Mouse (Mus musculus): Measurements from ENCODE around the gene Tspoap1. TPM values are rescaled to one million over a fixed set of nuclear protein-coding genes. Genes with fewer than 3 reads are reported as not detected.

Gene Tspoap1
- polyA plus RNA-seq (2016; fragmentation: Nextera tagmentation; extraction: Ambion mirVana): 8.2 and 14.7 TPM in 2 replicates

- Histone ChIP-seq H3K9me3 (replicated peaks) (no peaks in the 10 kb centered on the region), H3K36me3 (no peaks in the 10 kb centered on the region), H3K27ac (replicated peaks) (peak within 1 kb of the TSS; percentile 68), H3K27me3 (ENCODE audit: low read depth, poor library complexity, severe bottlenecking) (peaks cover 66% of the 10 kb centered on the region), H3K4me3 (peak within 1 kb of the TSS; percentile 78), H3K4me1 (peaks cover 48% of the 10 kb centered on the region)
- peak; percentile 70 for DNase-seq (ENCODE audit: low spot score)
- 6% methylated on average over 23 of the region's 23 CpGs for WGBS
Measured at GRCm38 (mm10) chr11:87760301-87761081, at the start of gene Tspoap1. Gene Tspoap1, plus strand, starts transcription at chr11:87760541.

GRCm38 (mm10) chr11:87712188-87712587, 48.2 kb upstream of the Tspoap1 start:
- Histone ChIP-seq H3K27ac (replicated peaks) (no peak overlapping the region), H3K36me3 (no peaks in the 10 kb centered on the region), H3K4me1 (peaks cover 28% of the 10 kb centered on the region), H3K4me3 (no peak overlapping the region), H3K27me3 (ENCODE audit: low read depth, poor library complexity, severe bottlenecking) (peaks cover 44% of the 10 kb centered on the region), H3K9me3 (replicated peaks) (no peaks in the 10 kb centered on the region)
- DNase-seq (ENCODE audit: low spot score): no peak
- 85% methylated on average over 4 of the region's 4 CpGs for WGBS

GRCm38 (mm10) chr11:87715999-87716398, 44.3 kb upstream of the Tspoap1 start:
- DNase-seq (ENCODE audit: low spot score): no peak
- 89% methylated on average over 4 of the region's 4 CpGs for WGBS
- Histone ChIP-seq H3K27ac (replicated peaks) (no peak overlapping the region), H3K4me3 (no peak overlapping the region), H3K4me1 (peaks cover 7% of the 10 kb centered on the region), H3K27me3 (ENCODE audit: low read depth, poor library complexity, severe bottlenecking) (peaks cover 7% of the 10 kb centered on the region), H3K36me3 (no peaks in the 10 kb centered on the region), H3K9me3 (replicated peaks) (no peaks in the 10 kb centered on the region)

GRCm38 (mm10) chr11:87719526-87719925, 40.8 kb upstream of the Tspoap1 start:
- WGBS: 67% methylated on average over 7 of the region's 7 CpGs
- no peak overlapping the region for H3K4me3 ChIP-seq
- H3K36me3 ChIP-seq: no peaks in the 10 kb centered on the region
- peaks cover 7% of the 10 kb centered on the region for H3K4me1 ChIP-seq
- no peak for DNase-seq (ENCODE audit: low spot score)
- no peaks in the 10 kb centered on the region for H3K27me3 ChIP-seq (ENCODE audit: low read depth, poor library complexity, severe bottlenecking)
- H3K9me3 ChIP-seq (replicated peaks): no peaks in the 10 kb centered on the region
- H3K27ac ChIP-seq (replicated peaks): peak overlapping the region; percentile 29

GRCm38 (mm10) chr11:87720324-87720723, 40.0 kb upstream of the Tspoap1 start:
- H3K36me3 ChIP-seq: no peaks in the 10 kb centered on the region
- no peaks in the 10 kb centered on the region for H3K27me3 ChIP-seq (ENCODE audit: low read depth, poor library complexity, severe bottlenecking)
- no peak overlapping the region for H3K27ac ChIP-seq (replicated peaks)
- H3K4me1 ChIP-seq: peaks cover 13% of the 10 kb centered on the region
- no peak for DNase-seq (ENCODE audit: low spot score)
- H3K9me3 ChIP-seq (replicated peaks): no peaks in the 10 kb centered on the region
- H3K4me3 ChIP-seq: no peak overlapping the region
- 52% methylated on average over 9 of the region's 9 CpGs for WGBS

- no peak for DNase-seq (ENCODE audit: low spot score)
- Histone ChIP-seq H3K9me3 (replicated peaks) (no peaks in the 10 kb centered on the region), H3K27me3 (ENCODE audit: low read depth, poor library complexity, severe bottlenecking) (no peaks in the 10 kb centered on the region), H3K4me1 (peaks cover 18% of the 10 kb centered on the region), H3K27ac (replicated peaks) (no peak overlapping the region), H3K4me3 (no peak overlapping the region), H3K36me3 (no peaks in the 10 kb centered on the region)
- 78% methylated on average over 9 of the region's 9 CpGs for WGBS
Measured at GRCm38 (mm10) chr11:87720839-87721238, 39.5 kb upstream of the Tspoap1 start.

GRCm38 (mm10) chr11:87722168-87722567, 38.2 kb upstream of the Tspoap1 start:
- WGBS: 84% methylated on average over 3 of the region's 3 CpGs
- no peaks in the 10 kb centered on the region for H3K36me3 ChIP-seq
- no peaks in the 10 kb centered on the region for H3K9me3 ChIP-seq (replicated peaks)
- H3K27ac ChIP-seq (replicated peaks): no peak overlapping the region
- no peak for DNase-seq (ENCODE audit: low spot score)
- no peaks in the 10 kb centered on the region for H3K27me3 ChIP-seq (ENCODE audit: low read depth, poor library complexity, severe bottlenecking)
- no peak overlapping the region for H3K4me3 ChIP-seq
- H3K4me1 ChIP-seq: peaks cover 31% of the 10 kb centered on the region

GRCm38 (mm10) chr11:87722891-87723290, 37.5 kb upstream of the Tspoap1 start:
- DNase-seq (ENCODE audit: low spot score): no peak
- no peak overlapping the region for H3K4me3 ChIP-seq
- no peak overlapping the region for H3K27ac ChIP-seq (replicated peaks)
- H3K36me3 ChIP-seq: no peaks in the 10 kb centered on the region
- no peaks in the 10 kb centered on the region for H3K27me3 ChIP-seq (ENCODE audit: low read depth, poor library complexity, severe bottlenecking)
- H3K4me1 ChIP-seq: peaks cover 32% of the 10 kb centered on the region
- H3K9me3 ChIP-seq (replicated peaks): no peaks in the 10 kb centered on the region
- WGBS: 84% methylated on average over 4 of the region's 4 CpGs

GRCm38 (mm10) chr11:87725515-87725914, 34.8 kb upstream of the Tspoap1 start:
- H3K27me3 ChIP-seq (ENCODE audit: low read depth, poor library complexity, severe bottlenecking): no peaks in the 10 kb centered on the region
- H3K9me3 ChIP-seq (replicated peaks): no peaks in the 10 kb centered on the region
- peak overlapping the region; percentile 14; the same call in 1 of the 2 replicates for H3K4me3 ChIP-seq
- H3K4me1 ChIP-seq: peaks cover 25% of the 10 kb centered on the region
- DNase-seq (ENCODE audit: low spot score): no peak
- H3K27ac ChIP-seq (replicated peaks): peak overlapping the region; percentile 83
- no peaks in the 10 kb centered on the region for H3K36me3 ChIP-seq

- H3K4me3 ChIP-seq: peak overlapping the region; percentile 14; the same call in 1 of the 2 replicates
- H3K9me3 ChIP-seq (replicated peaks): no peaks in the 10 kb centered on the region
- peak; percentile 39 for DNase-seq (ENCODE audit: low spot score)
- H3K27me3 ChIP-seq (ENCODE audit: low read depth, poor library complexity, severe bottlenecking): no peaks in the 10 kb centered on the region
- no peaks in the 10 kb centered on the region for H3K36me3 ChIP-seq
- H3K4me1 ChIP-seq: peaks cover 25% of the 10 kb centered on the region
- H3K27ac ChIP-seq (replicated peaks): peak overlapping the region; percentile 83
- WGBS: 33% methylated on average over 6 of the region's 6 CpGs
Measured at GRCm38 (mm10) chr11:87725964-87726562, 34.3 kb upstream of the Tspoap1 start.

- H3K27me3 ChIP-seq (ENCODE audit: low read depth, poor library complexity, severe bottlenecking): no peaks in the 10 kb centered on the region
- WGBS: 64% methylated on average over 11 of the region's 11 CpGs
- H3K9me3 ChIP-seq (replicated peaks): no peaks in the 10 kb centered on the region
- no peak overlapping the region for H3K4me3 ChIP-seq
- H3K27ac ChIP-seq (replicated peaks): peak overlapping the region; percentile 83
- H3K4me1 ChIP-seq: peaks cover 29% of the 10 kb centered on the region
- no peak for DNase-seq (ENCODE audit: low spot score)
- H3K36me3 ChIP-seq: no peaks in the 10 kb centered on the region
Measured at GRCm38 (mm10) chr11:87727021-87727420, 33.3 kb upstream of the Tspoap1 start.

- Histone ChIP-seq H3K27me3 (ENCODE audit: low read depth, poor library complexity, severe bottlenecking) (no peaks in the 10 kb centered on the region), H3K9me3 (replicated peaks) (no peaks in the 10 kb centered on the region), H3K36me3 (no peaks in the 10 kb centered on the region), H3K4me1 (peaks cover 29% of the 10 kb centered on the region), H3K4me3 (no peak overlapping the region), H3K27ac (replicated peaks) (peak overlapping the region; percentile 83; the same call in 1 of the 2 replicates)
- no peak for DNase-seq (ENCODE audit: low spot score)
- 60% methylated on average over 4 of the region's 4 CpGs for WGBS
Measured at GRCm38 (mm10) chr11:87727471-87727870, 32.9 kb upstream of the Tspoap1 start.

Measured in midbrain, embryonic 10.5 days (tissue).